Mouse (Mus musculus): Measurements from ENCODE around the gene Ttll4. TPM values are rescaled to one million over a fixed set of nuclear protein-coding genes. Genes with fewer than 3 reads are reported as not detected.

Ttll4 gene
- polyA plus RNA-seq, 1 experiment from 2014 or later: 21.8 TPM

DNA sequence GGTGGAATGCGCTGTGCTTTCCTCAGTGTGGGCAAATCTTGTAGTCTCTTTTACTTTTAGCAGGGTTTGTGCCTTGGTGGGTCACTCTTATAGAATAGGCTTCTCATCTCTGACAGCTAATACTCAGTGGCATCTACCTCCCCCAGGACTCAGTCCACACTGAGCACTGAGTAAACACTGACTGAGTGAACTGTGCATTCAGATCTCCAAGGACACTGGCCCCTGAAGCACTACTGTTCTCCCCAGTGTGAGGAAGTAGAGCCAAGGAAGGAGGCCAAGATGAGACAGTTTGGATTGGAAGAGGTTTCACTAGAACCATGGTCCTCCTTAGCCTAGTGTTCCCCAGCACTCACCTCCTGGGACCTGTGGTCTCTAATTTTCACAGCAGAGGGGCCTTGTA, 36.8 kb downstream of the Ttll4 start:
- no peak overlapping the region for H3K4me2 ChIP-seq (ENCODE audit: low read length)
- DNase-seq (ENCODE audit: low spot score) (no peak), ATAC-seq (replicated peaks; ENCODE audit: low FRiP score, low TSS enrichment, low read depth) (no peak)
- no peaks in the 10 kb centered on the region for H3K9me3 ChIP-seq (ENCODE audit: control insufficient read depth, low read length)
- H3K4me1 ChIP-seq (replicated peaks; ENCODE audit: control insufficient read depth, insufficient read depth, low read length): no peaks in the 10 kb centered on the region
- WGBS: 93% methylated on average over 1 of the region's 1 CpGs
- H3K9ac ChIP-seq (ENCODE audit: low read length): no peak overlapping the region
- no peak overlapping the region for H3K27ac ChIP-seq (ENCODE audit: low read depth)
- peaks cover 77% of the 10 kb centered on the region for H3K36me3 ChIP-seq (ENCODE audit: control insufficient read depth, insufficient read depth, low read length)
- no peak overlapping the region for H3K4me3 ChIP-seq (ENCODE audit: low read depth, low read length)
- no peaks in the 10 kb centered on the region for H3K27me3 ChIP-seq (replicated peaks; ENCODE audit: control insufficient read depth, insufficient read depth, low read length)

GRCm38 (mm10) chr1:74698791-74699190, 37.2 kb downstream of the Ttll4 start:
- Histone ChIP-seq H3K9ac (ENCODE audit: low read length) (no peak overlapping the region), H3K27me3 (replicated peaks; ENCODE audit: control insufficient read depth, insufficient read depth, low read length) (no peaks in the 10 kb centered on the region), H3K4me1 (replicated peaks; ENCODE audit: control insufficient read depth, insufficient read depth, low read length) (no peaks in the 10 kb centered on the region), H3K36me3 (ENCODE audit: control insufficient read depth, insufficient read depth, low read length) (peaks cover 74% of the 10 kb centered on the region), H3K4me2 (ENCODE audit: low read length) (no peak overlapping the region), H3K4me3 (ENCODE audit: low read depth, low read length) (no peak overlapping the region), H3K27ac (ENCODE audit: low read depth) (no peak overlapping the region), H3K9me3 (ENCODE audit: control insufficient read depth, low read length) (no peaks in the 10 kb centered on the region)
- no peak for DNase-seq (ENCODE audit: low spot score)
- 71% methylated on average over 1 of the region's 1 CpGs for WGBS
- no peak for ATAC-seq (replicated peaks; ENCODE audit: low FRiP score, low TSS enrichment, low read depth)

DNA sequence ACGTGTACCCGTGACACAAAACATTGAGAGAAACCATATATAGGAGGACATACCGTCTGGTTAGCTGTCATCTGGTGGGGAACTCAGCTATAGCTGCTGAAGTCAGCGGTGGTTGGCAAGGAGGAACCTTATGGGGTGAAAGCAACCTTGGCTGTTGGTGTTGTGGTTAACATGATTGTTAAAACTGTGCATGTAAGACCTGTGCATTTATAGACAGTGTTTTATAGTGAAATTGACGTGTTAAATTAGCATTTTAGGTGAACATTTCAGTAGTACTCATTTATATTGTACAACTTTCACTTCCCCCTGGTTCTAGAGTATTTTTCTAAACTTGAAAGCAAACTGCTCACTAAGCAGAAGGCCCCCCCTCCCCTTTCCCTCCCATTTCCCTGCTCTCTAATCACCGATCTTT, 40.6 kb downstream of the Ttll4 start:
- no peak overlapping the region for H3K4me2 ChIP-seq (ENCODE audit: low read length)
- peaks cover 3% of the 10 kb centered on the region; the same call in 1 of the 2 replicates for H3K4me1 ChIP-seq (replicated peaks; ENCODE audit: control insufficient read depth, insufficient read depth, low read length)
- no peak overlapping the region for H3K27ac ChIP-seq (ENCODE audit: low read depth)
- H3K9ac ChIP-seq (ENCODE audit: low read length): no peak overlapping the region
- no peaks in the 10 kb centered on the region for H3K9me3 ChIP-seq (ENCODE audit: control insufficient read depth, low read length)
- H3K4me3 ChIP-seq (ENCODE audit: low read depth, low read length): no peak overlapping the region
- H3K36me3 ChIP-seq (ENCODE audit: control insufficient read depth, insufficient read depth, low read length): peaks cover 44% of the 10 kb centered on the region
- no peak for DNase-seq (ENCODE audit: low spot score)
- no peaks in the 10 kb centered on the region for H3K27me3 ChIP-seq (replicated peaks; ENCODE audit: control insufficient read depth, insufficient read depth, low read length)
- WGBS: 90% methylated on average over 6 of the region's 6 CpGs
- no peak for ATAC-seq (replicated peaks; ENCODE audit: low FRiP score, low TSS enrichment, low read depth)

GRCm38 (mm10) chr1:74704156-74704555, 42.6 kb downstream of the Ttll4 start:
- 74% methylated on average over 3 of the region's 3 CpGs for WGBS
- no peak overlapping the region; the same call in 1 of the 2 replicates for H3K27ac ChIP-seq (ENCODE audit: low read depth)

GRCm38 (mm10) chr1:74705016-74705415, 43.5 kb downstream of the Ttll4 start:
- Histone ChIP-seq H3K9me3 (ENCODE audit: control insufficient read depth, low read length) (no peaks in the 10 kb centered on the region), H3K36me3 (ENCODE audit: control insufficient read depth, insufficient read depth, low read length) (peaks cover 17% of the 10 kb centered on the region), H3K4me1 (replicated peaks; ENCODE audit: control insufficient read depth, insufficient read depth, low read length) (peaks cover 3% of the 10 kb centered on the region; the same call in 1 of the 2 replicates), H3K4me3 (ENCODE audit: low read depth, low read length) (no peak overlapping the region), H3K4me2 (ENCODE audit: low read length) (no peak overlapping the region), H3K27ac (ENCODE audit: low read depth) (peak overlapping the region; percentile 34; the same call in 1 of the 2 replicates), H3K27me3 (replicated peaks; ENCODE audit: control insufficient read depth, insufficient read depth, low read length) (no peaks in the 10 kb centered on the region), H3K9ac (ENCODE audit: low read length) (no peak overlapping the region)
- WGBS: 58% methylated on average over 5 of the region's 5 CpGs
- DNase-seq (ENCODE audit: low spot score) (no peak), ATAC-seq (replicated peaks; ENCODE audit: low FRiP score, low TSS enrichment, low read depth) (no peak)

More at GRCm38 (mm10) chr1:74704156-74704555, 42.6 kb downstream of the Ttll4 start:
- ATAC-seq (replicated peaks; ENCODE audit: low FRiP score, low TSS enrichment, low read depth) (no peak), DNase-seq (ENCODE audit: low spot score) (no peak)
- H3K9ac ChIP-seq (ENCODE audit: low read length): no peak overlapping the region
- no peak overlapping the region for H3K4me3 ChIP-seq (ENCODE audit: low read depth, low read length)
- H3K36me3 ChIP-seq (ENCODE audit: control insufficient read depth, insufficient read depth, low read length): peaks cover 24% of the 10 kb centered on the region
- no peak overlapping the region for H3K4me2 ChIP-seq (ENCODE audit: low read length)
- no peaks in the 10 kb centered on the region for H3K27me3 ChIP-seq (replicated peaks; ENCODE audit: control insufficient read depth, insufficient read depth, low read length)
- H3K4me1 ChIP-seq (replicated peaks; ENCODE audit: control insufficient read depth, insufficient read depth, low read length): peaks cover 3% of the 10 kb centered on the region; the same call in 1 of the 2 replicates
- no peaks in the 10 kb centered on the region for H3K9me3 ChIP-seq (ENCODE audit: control insufficient read depth, low read length)

DNA sequence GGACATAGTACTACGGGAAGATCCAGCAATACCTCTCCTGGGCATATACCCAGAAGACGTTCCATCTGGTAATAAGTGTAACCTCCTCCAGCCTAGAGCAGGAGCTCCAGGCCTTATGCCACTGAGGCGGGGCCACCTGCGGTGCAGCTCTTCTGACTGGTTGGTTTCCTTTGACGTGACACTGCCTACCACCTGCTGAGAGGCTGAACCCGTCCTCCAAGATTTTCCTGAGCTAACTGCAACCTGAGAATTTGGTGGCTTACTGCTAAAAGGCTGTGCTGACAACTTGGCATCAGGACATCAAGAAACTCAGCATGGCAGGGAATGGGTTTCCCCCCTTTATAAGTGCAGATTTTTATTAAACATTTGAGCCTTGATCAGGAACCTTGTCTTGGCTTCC, 48.0 kb downstream of the Ttll4 start:
- no peak overlapping the region for H3K27ac ChIP-seq (ENCODE audit: low read depth)
- ATAC-seq (replicated peaks; ENCODE audit: low FRiP score, low TSS enrichment, low read depth): no peak
- no peak overlapping the region for H3K4me2 ChIP-seq (ENCODE audit: low read length)
- H3K9ac ChIP-seq (ENCODE audit: low read length): no peak overlapping the region
- H3K9me3 ChIP-seq (ENCODE audit: control insufficient read depth, low read length): no peaks in the 10 kb centered on the region
- 38% methylated on average over 6 of the region's 6 CpGs for WGBS
- H3K4me1 ChIP-seq (replicated peaks; ENCODE audit: control insufficient read depth, insufficient read depth, low read length): peaks cover 3% of the 10 kb centered on the region; the same call in 1 of the 2 replicates
- H3K36me3 ChIP-seq (ENCODE audit: control insufficient read depth, insufficient read depth, low read length): no peaks in the 10 kb centered on the region
- H3K27me3 ChIP-seq (replicated peaks; ENCODE audit: control insufficient read depth, insufficient read depth, low read length): no peaks in the 10 kb centered on the region
- DNase-seq (ENCODE audit: low spot score): no peak
- H3K4me3 ChIP-seq (ENCODE audit: low read depth, low read length): no peak overlapping the region

DNA sequence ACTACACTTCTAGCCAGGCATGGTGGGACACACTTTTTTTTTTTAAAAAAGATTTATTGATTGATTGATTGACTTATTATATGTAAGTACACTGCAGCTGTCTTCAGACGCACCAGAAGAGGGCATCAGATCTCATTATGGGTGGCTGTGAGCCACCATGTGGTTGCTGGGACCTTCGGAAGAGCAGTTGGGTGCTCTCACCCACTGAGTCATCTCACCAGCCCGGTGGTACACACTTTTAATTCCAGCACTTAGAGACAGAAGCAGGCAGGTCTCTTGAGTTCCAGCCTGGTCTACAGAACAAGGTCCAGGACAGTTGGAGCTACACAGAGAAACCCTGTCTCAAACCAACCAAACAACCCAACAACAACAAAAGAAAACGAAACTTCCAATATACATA, 50.5 kb downstream of the Ttll4 start:
- no peaks in the 10 kb centered on the region for H3K9me3 ChIP-seq (ENCODE audit: control insufficient read depth, low read length)
- DNase-seq (ENCODE audit: low spot score) (no peak), ATAC-seq (replicated peaks; ENCODE audit: low FRiP score, low TSS enrichment, low read depth) (no peak)
- H3K27me3 ChIP-seq (replicated peaks; ENCODE audit: control insufficient read depth, insufficient read depth, low read length): no peaks in the 10 kb centered on the region
- H3K4me3 ChIP-seq (ENCODE audit: low read depth, low read length): no peak overlapping the region
- no peaks in the 10 kb centered on the region for H3K36me3 ChIP-seq (ENCODE audit: control insufficient read depth, insufficient read depth, low read length)
- no peak overlapping the region for H3K27ac ChIP-seq (ENCODE audit: low read depth)
- no peak overlapping the region for H3K9ac ChIP-seq (ENCODE audit: low read length)
- H3K4me1 ChIP-seq (replicated peaks; ENCODE audit: control insufficient read depth, insufficient read depth, low read length): no peaks in the 10 kb centered on the region; the same call in 1 of the 2 replicates
- 80% methylated on average over 4 of the region's 4 CpGs for WGBS
- no peak overlapping the region for H3K4me2 ChIP-seq (ENCODE audit: low read length)

GRCm38 (mm10) chr1:74712461-74713098, 51.0 kb downstream of the Ttll4 start:
- Histone ChIP-seq H3K4me3 (ENCODE audit: low read depth, low read length) (peak overlapping the region; percentile 57), H3K27me3 (replicated peaks; ENCODE audit: control insufficient read depth, insufficient read depth, low read length) (no peaks in the 10 kb centered on the region), H3K9ac (ENCODE audit: low read length) (peak overlapping the region; percentile 58; the same call in 1 of the 2 replicates), H3K27ac (ENCODE audit: low read depth) (no peak overlapping the region), H3K4me1 (replicated peaks; ENCODE audit: control insufficient read depth, insufficient read depth, low read length) (no peaks in the 10 kb centered on the region; the same call in 1 of the 2 replicates), H3K9me3 (ENCODE audit: control insufficient read depth, low read length) (no peaks in the 10 kb centered on the region), H3K36me3 (ENCODE audit: control insufficient read depth, insufficient read depth, low read length) (no peaks in the 10 kb centered on the region), H3K4me2 (ENCODE audit: low read length) (peak overlapping the region; percentile 98)
- 41% methylated on average over 5 of the region's 5 CpGs for whole genome bisulfite sequencing
- DNase-seq (ENCODE audit: low spot score): no peak
- ATAC-seq (replicated peaks; ENCODE audit: low FRiP score, low TSS enrichment, low read depth): no peak

Measured in intestine, embryonic 14.5 days (tissue).